Mouse (Mus musculus) mouse embryonic stem cell (cell line): ENCODE measurements at regions not wholly inside any gene's neighbourhood (a gene's known extent, or its start where the extent isn't known, plus 50 kb on each side); places are given as distances from the start of the nearest gene placed in this dataset.

ENCODE experiments used
- in situ Hi-C, 2 experiments: fragments of 300-500 bp; cut with MboI; formaldehyde crosslinking; loops; 1 replicate in 1 of 2; 3 replicates in 1 of 2; pipeline ENCODE4 v1.14.3; 2019 to 2020; ENCODE audit warnings: low sequenced_read_pairs in 2 of 2, low pct_unique_long_range_greater_than_20kb in 1 of 2, mixed read lengths in 1 of 2; ENCODE audit not compliant: unreplicated experiment in 1 of 2

GRCm38 (mm10) chr12:78095352-78095751 is 98.7 kb upstream of the Gm6657 start:
- in situ Hi-C loops = no loop called here

GRCm38 (mm10) chr12:78095916-78096315 is 98.1 kb upstream of the Gm6657 start:
- in situ Hi-C loops = no loop called here

- in situ Hi-C loops = no loop called here
These were observed 96.9 kb upstream of the Gm6657 start for GRCm38 (mm10) chr12:78097119-78097518.

- in situ Hi-C loops = no loop called here
These were observed 96.3 kb upstream of the Gm6657 start for GRCm38 (mm10) chr12:78097692-78098091.

- in situ Hi-C loops = no loop called here
These were observed 95.3 kb upstream of the Gm6657 start for GRCm38 (mm10) chr12:78098765-78099194.

GRCm38 (mm10) chr12:78099761-78100160 is 94.3 kb upstream of the Gm6657 start:
- in situ Hi-C loops = no loop called here

GRCm38 (mm10) chr12:78100756-78101155 is 93.3 kb upstream of the Gm6657 start:
- in situ Hi-C loops = no loop called here

GRCm38 (mm10) chr12:78109931-78110330 is 84.1 kb upstream of the Gm6657 start:
- in situ Hi-C loops = no loop called here

- in situ Hi-C loops = no loop called here
These were observed 75.9 kb upstream of the Gm6657 start for GRCm38 (mm10) chr12:78118131-78118530.

- in situ Hi-C loops = no loop called here
These were observed 74.8 kb upstream of the Gm6657 start for GRCm38 (mm10) chr12:78119246-78119645.

GRCm38 (mm10) chr12:78119855-78120254 is 74.2 kb upstream of the Gm6657 start:
- in situ Hi-C loops = no loop called here

GRCm38 (mm10) chr12:78129130-78129845 is 64.8 kb upstream of the Gm6657 start:
- in situ Hi-C loops = no loop called here

GRCm38 (mm10) chr12:78132016-78132797 is 61.8 kb upstream of the Gm6657 start:
- in situ Hi-C loops = no loop called here

GRCm38 (mm10) chr12:78133341-78133740 is 60.7 kb upstream of the Gm6657 start:
- in situ Hi-C loops = no loop called here

- in situ Hi-C loops = no loop called here
These were observed 60.1 kb upstream of the Gm6657 start for GRCm38 (mm10) chr12:78133984-78134383.

GRCm38 (mm10) chr12:78137196-78137595 is 56.8 kb upstream of the Gm6657 start:
- in situ Hi-C loops = no loop called here

- in situ Hi-C loops = no loop called here
These were observed 55.6 kb upstream of the Gm6657 start for GRCm38 (mm10) chr12:78138467-78138866.
